Mouse (Mus musculus) neutrophil, adult 5-6 weeks (primary cell): Measurements from ENCODE around the gene Sdhaf3. TPM values are rescaled to one million over a fixed set of nuclear protein-coding genes. Genes with fewer than 3 reads are reported as not detected.
"Not testable (repeated sequence)": the region's sequence is repeated elsewhere in the genome, so short reads cannot be mapped to it uniquely, and the experiment has no call there.

Experiments
- ATAC-seq: fragments of 151-379, 151-347 bp; 2 replicates; pipeline ENCODE4 v1.8.0; 2017; ENCODE audit warnings: mild to moderate bottlenecking, moderate TSS enrichment; ENCODE audit not compliant: insufficient number of reproducible peaks, poor library complexity, low FRiP score, severe bottlenecking; ENCODE audit errors: extremely low read depth
- total RNA-seq: library from RNA; stranded (forward); fragments of 200-1000 nt; gene quantifications from 2 replicates; pipeline ENCODE4 v1.2.3, GENCODE M21; 2017

Sdhaf3 gene
- total RNA-seq: 2.8 and 4.7 TPM in 2 replicates

DNA sequence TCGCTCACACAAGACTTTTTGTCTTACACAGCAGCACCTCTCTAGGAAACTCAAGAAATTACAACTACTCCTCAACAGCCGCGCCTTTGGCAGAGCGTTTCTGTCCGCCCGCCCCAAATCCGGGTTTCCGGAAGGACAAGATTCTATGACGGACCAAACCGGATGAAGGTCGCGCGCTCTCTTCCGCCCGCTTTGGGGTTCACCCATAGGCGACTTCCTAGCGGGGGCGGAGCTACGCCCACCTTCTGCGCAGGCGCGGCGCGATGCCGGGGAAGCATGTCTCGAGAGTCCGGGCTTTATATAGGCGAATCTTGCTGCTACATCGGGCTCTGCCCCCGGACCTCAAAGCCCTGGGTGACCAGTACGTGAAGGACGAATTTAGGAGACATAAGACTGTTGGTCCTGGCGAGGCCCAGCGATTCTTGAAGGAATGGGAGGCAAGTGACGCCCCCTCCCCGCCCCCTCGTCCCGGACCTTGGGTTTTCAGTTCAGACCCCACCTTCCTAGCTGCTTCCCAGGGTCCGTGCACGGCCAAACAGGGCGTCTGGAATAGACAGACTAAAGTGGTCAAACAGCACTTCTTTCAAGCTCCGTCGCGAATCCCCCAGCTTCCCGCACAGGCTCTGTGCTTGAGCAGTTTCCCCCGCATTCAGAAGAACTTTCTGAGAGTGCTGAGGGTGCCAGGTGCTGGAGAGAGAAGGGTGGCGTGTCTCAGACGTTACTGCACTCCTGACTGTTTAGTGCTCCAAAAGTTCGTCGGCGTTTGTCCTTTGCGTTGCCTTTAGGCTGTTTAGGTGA, at the start of gene Sdhaf3:
Gene Sdhaf3, plus strand, starts transcription at position 241 of the 798 bp plus-strand sequence.
- peak; percentile 99 for ATAC-seq

DNA sequence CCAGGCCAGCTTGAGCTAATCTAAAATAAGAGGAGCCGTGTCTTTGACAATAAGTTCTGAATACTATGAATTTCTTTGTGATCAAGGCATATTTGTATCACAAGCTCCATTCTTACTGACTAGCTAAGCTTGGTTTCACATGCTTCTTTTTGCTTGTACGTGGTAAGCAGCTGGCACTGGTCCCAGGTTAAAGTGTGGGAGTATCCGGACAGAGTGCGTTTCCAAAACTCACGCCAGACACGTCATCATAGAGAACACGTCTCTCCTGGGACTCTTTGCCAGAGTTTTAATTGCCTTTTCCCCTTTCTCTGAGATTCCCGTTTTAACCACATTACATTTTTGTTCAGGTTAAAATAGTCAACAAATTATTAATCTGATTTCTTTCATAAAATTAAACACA, 46.2 kb upstream of the Sdhaf3 start:
- ATAC-seq: no peak

DNA sequence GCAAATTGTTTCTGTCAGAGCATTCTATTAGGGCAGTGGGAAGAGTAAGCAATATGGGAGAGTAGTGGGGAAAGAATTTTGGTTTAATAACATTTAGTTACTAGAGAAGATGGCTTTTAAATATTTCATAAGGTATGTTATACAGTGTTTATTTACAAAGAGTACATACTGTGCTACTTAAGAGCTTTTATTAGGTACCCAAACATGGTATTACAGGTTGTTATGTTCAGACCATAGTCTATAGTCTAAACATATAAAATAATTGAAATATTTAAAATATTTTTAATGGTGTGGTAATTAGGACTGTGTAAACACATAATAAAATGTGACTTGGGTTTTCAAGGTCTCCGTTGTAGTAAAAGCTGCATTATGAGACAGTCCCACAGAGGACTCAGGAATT, 41.5 kb upstream of the Sdhaf3 start:
- no peak for ATAC-seq

DNA sequence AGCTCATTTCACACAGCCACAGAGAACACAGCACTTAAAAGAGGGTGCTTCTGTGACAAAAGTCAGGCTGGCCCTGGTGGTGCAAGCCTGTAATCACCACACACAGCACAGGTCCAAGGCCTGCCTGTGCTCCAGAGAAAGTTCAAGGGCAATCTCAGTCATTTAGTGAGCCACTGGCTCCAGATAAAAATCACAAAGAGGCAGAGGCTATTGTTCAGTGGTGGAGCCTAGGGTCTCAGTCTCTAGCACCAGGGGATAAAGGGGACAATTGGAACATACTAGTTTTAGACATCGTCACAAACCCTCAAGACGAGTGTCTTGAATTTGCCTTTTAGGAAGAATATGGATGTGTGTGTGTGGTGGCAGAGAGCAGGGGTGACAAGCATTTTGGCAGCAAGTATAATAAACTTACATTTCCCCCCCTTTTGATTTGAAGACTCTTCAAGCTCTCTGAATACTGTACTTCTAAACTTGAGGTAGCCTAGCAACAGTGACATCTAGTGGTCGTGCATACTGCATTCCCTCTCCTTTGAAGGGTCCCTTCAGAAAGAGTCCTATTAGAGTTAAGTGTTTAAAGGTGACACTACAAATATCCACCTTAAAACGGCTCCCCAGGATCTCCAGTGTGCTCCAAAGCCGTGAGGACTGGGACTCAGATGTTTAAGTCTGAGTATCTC, 40.8 kb upstream of the Sdhaf3 start:
- no peak for ATAC-seq

DNA sequence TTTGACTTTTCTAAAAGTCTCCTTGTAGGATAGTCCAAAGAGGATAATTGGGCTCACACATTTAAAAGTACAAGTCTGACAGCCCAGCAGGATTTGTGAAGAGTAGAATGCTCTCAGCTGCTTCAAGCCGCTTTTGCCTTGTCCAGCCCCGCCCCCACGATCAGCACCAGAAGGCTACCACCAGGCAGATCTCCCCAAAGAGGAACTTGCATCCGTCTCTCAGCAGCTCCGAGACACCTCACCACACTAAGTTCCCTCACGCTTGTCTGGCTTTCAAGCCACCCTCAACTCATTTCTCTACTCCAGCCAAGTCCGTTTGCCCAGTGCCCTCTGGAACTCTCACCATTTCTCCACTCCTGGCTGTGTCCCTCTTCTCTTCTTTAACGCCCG, 40.3 kb upstream of the Sdhaf3 start:
- ATAC-seq: no peak

DNA sequence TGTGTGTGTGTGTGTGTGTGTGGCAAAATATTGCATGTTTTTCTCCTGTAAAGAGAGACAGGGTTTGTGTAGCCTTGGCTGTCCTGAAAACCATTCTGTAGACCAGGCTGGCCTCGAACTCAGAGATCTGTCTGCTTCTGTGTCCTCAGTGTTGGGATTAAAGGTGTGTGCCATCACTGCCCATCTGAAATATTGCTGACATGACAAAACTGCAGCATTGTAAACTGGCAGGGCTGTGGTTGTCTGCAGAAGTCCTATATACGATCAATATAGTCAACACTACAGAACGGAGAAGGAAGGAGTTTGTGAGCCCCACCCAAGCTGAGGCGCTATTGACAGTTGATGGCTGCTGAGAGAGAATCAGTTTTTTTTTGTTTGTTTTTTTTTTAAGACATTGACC, 38.5 kb upstream of the Sdhaf3 start:
- ATAC-seq: no peak

DNA sequence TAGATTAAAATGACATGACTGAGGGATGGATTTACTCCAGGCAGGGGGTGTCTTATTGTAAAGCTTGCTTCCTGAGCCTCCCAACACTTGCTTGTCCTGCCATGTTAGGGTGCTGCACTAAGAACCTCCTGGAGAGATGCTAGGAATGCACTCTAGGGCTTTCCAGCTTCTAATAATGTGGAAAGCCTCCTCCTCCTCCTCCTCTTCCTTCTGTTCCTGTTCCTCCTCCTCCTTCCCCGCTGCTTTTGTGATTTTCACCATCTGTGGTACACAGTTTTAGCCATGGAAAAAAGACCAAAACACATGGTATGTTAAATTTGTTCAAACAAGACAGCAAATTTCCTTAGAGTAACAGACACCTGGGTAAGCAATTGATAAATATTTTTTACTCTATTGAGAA, 30.5 kb upstream of the Sdhaf3 start:
- no peak for ATAC-seq

DNA sequence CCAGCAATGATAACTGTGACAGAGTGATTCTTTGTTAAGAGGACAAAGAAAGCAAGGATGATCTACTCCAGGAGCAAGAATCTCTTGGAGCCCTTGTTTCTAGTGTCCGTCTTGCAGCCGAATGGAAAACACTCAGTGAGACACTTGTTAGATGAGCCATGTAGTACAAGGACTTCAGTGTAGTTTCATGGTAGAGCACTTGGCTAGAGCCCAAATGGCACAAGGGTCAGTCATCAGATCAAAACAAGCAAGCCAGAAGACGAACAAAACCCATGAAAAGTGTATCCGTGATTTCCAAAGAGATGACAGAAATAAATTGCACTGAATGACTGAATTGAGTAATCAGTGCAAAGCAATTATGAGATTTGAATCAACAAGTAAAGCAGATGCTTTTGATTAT, 25.0 kb upstream of the Sdhaf3 start:
- ATAC-seq: no peak

DNA sequence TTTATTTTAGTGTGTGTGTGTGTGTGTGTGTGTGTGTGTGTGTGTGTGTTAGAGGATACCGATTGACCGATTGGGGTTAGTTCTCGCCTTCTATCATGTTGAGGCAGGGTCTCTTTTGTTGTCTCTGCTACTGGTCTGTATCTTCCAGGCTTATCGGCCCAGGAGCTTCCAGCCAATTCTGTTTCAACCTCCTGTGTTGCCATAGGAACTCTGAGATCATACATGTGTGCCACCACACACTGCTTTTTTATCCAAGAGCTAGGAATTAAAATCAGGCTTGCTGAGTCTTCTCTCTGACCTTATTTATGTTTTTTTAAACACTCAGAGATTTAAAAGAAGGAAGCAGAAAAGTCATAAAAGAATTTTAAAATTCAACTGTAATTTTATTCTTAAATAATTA, 24.3 kb upstream of the Sdhaf3 start:
- no peak for ATAC-seq

DNA sequence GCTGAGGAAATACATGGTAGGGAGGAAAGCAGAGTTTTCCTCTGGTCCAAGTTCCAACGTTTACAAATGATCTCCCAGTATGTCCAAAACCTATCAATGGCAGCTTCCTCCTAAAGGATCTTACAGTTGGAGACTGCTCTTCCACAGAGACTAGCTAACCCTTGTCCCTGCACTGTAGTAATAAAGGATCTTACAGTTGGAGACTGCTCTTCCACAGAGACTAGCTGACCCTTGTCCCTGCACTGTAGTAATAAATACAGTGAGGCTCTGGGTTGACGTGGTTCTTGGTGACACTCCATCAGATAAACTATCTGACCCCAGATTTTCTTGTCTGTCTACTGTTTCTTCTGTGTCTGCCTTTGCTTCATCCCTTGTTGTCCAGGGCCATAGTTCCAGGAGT, 15.0 kb upstream of the Sdhaf3 start:
- ATAC-seq: no peak

DNA sequence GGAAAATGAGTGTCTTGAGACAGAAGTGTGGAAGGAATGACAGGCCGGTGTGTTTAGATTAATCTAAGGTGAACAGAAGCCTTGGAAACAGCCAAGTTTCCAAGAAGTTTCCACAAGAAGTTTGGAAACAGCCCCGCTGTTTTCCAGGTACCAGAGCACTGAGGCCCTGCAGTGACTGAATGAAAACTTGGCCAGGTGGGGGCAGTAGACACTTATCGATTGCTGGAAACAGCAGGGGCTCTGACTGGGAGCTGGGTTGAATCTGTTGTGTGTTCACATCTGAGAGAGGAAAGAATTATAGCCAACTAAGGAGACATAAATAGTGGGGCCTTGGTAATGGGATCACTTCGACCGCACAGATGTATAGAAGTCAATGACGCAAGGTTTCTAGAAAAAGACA, 13.0 kb upstream of the Sdhaf3 start:
- no peak for ATAC-seq

DNA sequence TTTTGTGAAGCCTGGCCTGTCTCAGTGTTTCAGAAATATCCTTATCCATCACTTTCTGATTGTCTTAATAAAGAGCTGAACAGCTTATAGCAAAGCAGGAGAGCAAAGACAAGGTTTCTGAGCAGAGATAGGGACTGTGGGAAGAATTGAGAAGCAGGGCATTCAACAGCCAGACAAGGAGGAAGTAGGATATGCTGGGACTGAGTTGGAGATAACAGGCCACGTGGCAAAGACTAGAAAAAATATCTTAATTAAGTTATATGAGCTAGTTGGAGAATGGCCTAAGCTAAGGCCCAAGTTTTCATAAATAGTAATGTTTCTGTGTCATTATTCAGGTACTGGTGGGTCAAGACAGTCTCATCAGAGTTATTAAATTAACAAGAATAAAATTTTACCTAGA, 8.2 kb upstream of the Sdhaf3 start:
- no peak for ATAC-seq

DNA sequence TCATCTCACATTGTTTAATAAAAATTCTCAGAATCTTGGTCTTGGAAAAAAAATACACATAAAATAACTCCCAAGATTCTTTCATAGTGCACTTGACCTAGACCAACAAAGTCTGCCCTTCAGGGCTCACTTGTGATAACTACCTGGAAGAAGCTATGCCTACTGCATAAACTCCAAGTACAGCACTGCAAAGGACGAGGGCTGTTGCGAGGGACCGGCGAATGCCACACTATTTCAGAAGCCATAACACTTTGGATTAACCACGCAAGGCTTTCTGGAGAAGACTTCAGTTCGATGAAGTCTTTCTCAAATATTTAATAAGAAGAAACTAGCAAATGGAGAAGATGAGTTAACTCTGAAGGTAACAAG, 425 bp upstream of the Sdhaf3 start:
- no peak for ATAC-seq

DNA sequence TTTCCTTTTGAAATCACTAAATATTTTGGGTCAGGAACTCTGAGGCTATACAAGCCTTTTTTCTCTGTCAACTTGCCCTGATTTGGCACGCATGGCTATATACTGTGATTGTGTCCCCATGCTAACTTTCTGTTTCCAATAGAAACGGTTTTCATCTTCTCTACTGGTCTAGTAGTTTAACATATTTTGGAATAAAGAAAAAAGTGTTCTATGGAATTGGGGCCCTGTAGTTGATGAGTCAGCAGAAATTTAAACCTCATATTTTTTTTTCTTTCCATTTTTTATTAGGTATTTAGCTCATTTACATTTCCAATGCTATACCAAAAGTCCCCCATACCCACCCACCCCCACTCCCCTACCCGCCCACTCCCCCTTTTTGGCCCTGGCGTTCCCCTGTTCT, 3.4 kb downstream of the Sdhaf3 start:
- not testable (repeated sequence) for ATAC-seq

DNA sequence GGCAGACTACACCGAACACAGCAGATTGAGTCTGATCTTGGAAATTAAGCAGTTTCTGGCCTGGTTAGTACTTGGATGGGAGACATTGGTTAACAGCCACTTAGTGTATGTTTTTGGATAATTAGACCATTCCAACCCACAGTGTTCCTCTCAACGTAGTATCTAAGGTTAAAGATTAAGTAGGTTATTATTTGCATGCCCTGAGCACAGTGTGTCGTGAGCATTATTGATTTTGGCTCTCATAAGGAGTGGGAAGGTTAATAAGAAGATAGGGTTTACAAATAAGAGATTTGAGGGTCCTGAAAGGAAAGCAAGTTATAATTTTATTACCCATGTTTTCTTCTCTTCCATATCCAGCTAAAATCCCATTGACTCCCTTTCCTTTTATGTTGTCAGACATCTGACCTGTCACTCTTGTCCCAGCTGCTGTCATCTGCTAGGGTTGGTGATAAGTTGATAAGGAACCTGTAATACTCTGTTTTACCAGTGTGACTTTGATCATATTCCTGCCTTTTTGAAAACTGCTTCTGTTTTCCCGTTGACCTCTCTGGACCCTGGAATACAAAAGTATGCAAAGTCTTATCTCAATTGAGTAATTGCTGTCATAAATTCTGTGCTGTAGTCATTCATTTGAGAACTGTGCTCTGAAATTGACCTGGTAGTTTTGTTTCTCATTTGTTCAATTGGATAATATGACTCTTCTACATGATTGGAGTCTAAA, 41.6 kb downstream of the Sdhaf3 start:
- ATAC-seq: no peak

DNA sequence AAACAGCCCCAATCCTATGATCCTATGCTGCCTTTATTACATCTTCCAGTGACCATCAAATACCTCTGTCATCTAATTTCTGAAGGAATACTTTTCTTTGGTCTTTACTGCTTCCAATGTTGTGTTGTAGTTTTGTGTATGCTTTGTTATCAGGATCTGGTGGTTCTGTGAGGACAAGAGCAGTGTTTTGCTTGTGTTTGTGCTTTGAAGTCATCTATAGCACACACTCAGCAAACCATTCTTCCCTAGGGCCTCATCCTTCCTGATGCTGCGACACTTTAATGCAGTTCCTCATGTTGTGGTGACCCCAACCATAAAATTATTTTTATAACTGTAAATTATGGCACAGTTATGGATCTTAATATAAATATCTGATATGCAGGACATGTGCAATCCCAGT, 42.2 kb downstream of the Sdhaf3 start:
- ATAC-seq: no peak

DNA sequence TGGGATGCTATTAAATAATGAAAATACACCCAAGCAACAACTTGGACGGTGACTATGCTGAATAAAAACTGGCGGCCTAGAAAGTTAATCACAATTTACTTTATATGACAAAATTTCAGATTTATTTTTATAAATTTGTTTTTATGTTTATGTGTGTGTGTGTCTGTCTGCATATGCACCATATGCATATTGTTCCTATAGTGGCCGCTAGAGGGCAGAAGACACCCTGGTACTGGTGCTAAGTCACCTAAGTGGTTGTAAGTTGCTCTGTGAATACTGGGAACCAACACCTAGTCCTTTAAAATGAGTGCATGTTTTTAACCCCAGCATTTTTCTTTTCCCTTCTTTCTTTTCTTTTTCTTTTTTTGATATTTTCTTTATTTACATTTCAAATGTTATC, 43.2 kb downstream of the Sdhaf3 start:
- no peak for ATAC-seq

DNA sequence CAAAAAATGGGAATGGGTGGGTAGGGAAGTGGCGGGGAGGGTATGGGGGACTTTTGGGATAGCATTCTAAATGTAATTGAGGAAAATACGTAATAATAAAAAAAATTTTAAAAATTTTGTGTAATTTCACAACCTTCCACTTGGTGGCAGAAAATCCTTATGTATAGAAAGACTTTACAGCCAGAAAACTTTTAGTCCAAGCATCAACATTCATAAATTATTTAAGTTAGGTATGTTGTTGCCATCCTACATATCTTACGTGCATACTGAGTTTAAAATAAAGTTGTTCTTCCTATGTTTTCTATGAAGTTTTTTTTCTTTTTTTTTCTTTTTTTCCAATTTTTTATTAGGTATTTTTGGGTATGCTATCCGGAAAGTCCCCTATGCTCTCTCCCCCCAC, 47.3 kb downstream of the Sdhaf3 start:
- ATAC-seq: no peak

DNA sequence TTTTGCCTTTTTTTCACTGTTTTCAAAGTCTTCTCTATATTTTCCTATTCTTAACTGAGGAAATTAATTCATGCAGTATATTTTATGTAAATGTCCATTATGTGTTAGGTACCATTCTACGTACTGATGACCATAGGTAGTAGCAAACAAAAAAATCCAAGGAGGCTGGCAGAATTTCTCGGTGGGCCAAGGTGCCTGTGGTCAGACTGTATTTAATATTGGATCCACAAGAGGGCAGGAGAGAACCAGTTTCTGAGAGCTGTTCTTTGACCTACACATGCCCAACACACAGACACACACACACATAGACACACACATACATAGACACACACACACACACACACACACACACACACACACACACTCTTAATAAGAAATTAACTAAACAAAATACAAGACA, 48.2 kb downstream of the Sdhaf3 start:
- no peak for ATAC-seq

DNA sequence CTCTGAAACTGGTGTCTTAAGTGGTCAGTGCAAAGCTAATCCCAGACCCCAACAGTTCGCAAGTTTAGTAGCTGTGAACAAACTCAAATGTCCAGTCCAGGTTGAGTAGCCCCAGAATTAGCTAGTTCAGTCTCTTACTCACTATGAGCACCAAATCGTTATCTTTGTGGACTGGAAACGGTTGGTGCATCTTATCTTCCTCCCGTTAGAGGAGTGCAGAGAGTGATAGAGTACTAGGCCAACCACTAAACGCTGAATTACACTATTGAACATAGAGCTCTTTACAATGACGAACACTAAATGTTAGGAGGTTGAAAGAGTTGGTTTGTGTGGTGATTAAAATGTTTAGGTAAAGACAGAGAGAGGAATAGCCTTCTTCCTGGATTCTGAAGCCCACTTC, 82.3 kb downstream of the Sdhaf3 start:
- no peak for ATAC-seq
